ENCODE assay signal across 10 mouse cellular contexts in the genomic region with DNA sequence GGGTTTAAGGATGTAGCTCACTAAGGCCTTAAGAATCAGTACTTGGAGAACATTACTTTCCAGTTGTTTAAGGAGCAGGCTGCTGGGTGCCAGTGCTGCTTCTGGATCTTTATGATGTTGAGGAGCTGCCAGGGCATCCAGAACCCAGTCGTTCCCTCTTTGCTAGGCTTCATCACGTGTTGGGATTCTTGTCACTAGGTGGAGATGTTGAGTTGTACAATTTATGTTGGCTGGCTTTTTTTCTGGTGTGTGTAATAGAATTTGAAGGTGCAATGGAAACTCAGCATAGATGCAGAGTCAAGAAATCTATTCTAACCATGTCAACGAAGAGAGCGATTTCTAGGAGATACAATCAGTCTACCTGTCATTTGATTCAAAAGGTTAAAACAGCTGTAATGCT.
DNase-seq lines count a peak whose midpoint lies in the region; ATAC-seq and TF ChIP-seq lines count a peak whose summit lies in the region.
"Had no signal": no experiment of that assay in that cellular context is flagged by ENCODE, and none has a peak within 500 bp of the region (broad histone marks: within the 10 kb centered on the region; RNA-seq: fewer than 3 reads in every experiment).

No protein-coding gene starts in this region.

- H3K9me3 ChIP-seq in heart, postnatal 0 days (replicated peaks; ENCODE audit: control insufficient read depth, low read length): no peaks in the 10 kb centered on the region
- H3K9me3 ChIP-seq in MEL (replicated peaks; ENCODE audit: insufficient read depth, low read length): no peaks in the 10 kb centered on the region
- H3K9me3 ChIP-seq: neural tube, embryonic 13.5 days had no signal

- intact Hi-C loops in heart, postnatal 25 days (cut with DNase I): no loop called here
- intact Hi-C loops in left cerebral cortex, postnatal 4 days (cut with DNase I): no loop called here

- TF ChIP-seq POLR2A in MEL (IDR thresholded peaks at IDR 0.05; ENCODE audit: control insufficient read depth in 1 of 2, insufficient read depth in 1 of 2, low read depth in 1 of 2, low read length in 2 of 2, poor library complexity in 1 of 2): no peak

- ATAC-seq in heart, postnatal 0 days (ENCODE audit: insufficient read depth, low read depth): no peak

- TF ChIP-seq EP300 in heart, postnatal 0 days (IDR thresholded peaks at IDR 0.05; ENCODE audit: low read depth): no peak
- TF ChIP-seq EP300 in MEL (IDR thresholded peaks at IDR 0.05; ENCODE audit: low read depth in 1 of 2, low read length in 2 of 2): no peak

- H3K36me3 ChIP-seq in heart, postnatal 0 days (replicated peaks; ENCODE audit: control insufficient read depth, insufficient read depth, low read length): no peaks in the 10 kb centered on the region
- H3K36me3 ChIP-seq in MEL (ENCODE audit: control insufficient read depth in 1 of 2, insufficient read depth in 2 of 2, low read length in 2 of 2): no peaks in the 10 kb centered on the region
- H3K36me3 ChIP-seq: neural tube, embryonic 13.5 days had no signal

- H3K27ac ChIP-seq in heart, postnatal 0 days (ENCODE audit: low read depth): no peak overlapping the region
- H3K27ac ChIP-seq in MEL (ENCODE audit: control insufficient read depth, low read depth, low read length): no peak overlapping the region
- H3K27ac ChIP-seq: neural tube, embryonic 13.5 days had no signal

- H3K4me1 ChIP-seq in heart, postnatal 0 days (ENCODE audit: control insufficient read depth, insufficient read depth): no peaks in the 10 kb centered on the region
- no peaks in the 10 kb centered on the region for H3K4me1 ChIP-seq in MEL (ENCODE audit: control insufficient read depth in 1 of 2, insufficient read depth in 2 of 2, low read length in 2 of 2)

- no peak overlapping the region for H3K9ac ChIP-seq in heart, postnatal 0 days (replicated peaks; ENCODE audit: low read depth, low read length)
- H3K9ac ChIP-seq in MEL (ENCODE audit: control insufficient read depth, low read depth, low read length, poor library complexity, severe bottlenecking): no peak overlapping the region
- H3K9ac ChIP-seq: neural tube, embryonic 13.5 days had no signal

- no peak for DNase-seq in heart, postnatal 0 days (ENCODE audit: low spot score)
- no peak for DNase-seq in heart, postnatal 25 days (ENCODE audit: low spot score)
- DNase-seq in 416B (ENCODE audit: low read depth) (peak; percentile 31), MEL (ENCODE audit: low read depth, low spot score) (no peak)
- peak; percentile 1 to 2 for DNase-seq in kidney, postnatal 4 days
- DNase-seq in spleen, adult 12 weeks (ENCODE audit: low spot score): no peak
- no peak for DNase-seq in left cerebral cortex, postnatal 4 days
- DNase-seq: heart, postnatal 4 days; thymus, postnatal 14 days had no signal

- no peaks in the 10 kb centered on the region for H3K79me2 ChIP-seq in MEL (ENCODE audit: control insufficient read depth, insufficient read depth, low read length, poor library complexity)

- H3K27me3 ChIP-seq in heart, postnatal 0 days (ENCODE audit: control insufficient read depth, insufficient read depth, low read length): no peaks in the 10 kb centered on the region
- no peaks in the 10 kb centered on the region for H3K27me3 ChIP-seq in MEL (ENCODE audit: control insufficient read depth in 1 of 2, insufficient read depth in 2 of 2, low read length in 2 of 2)
- H3K27me3 ChIP-seq: neural tube, embryonic 13.5 days had no signal

- no peak overlapping the region for H3K4me3 ChIP-seq in heart, postnatal 0 days (ENCODE audit: low read depth, low read length)
- no peak overlapping the region for H3K4me3 ChIP-seq in MEL (ENCODE audit: control insufficient read depth in 1 of 2, insufficient read depth in 1 of 2, low read depth in 2 of 2, low read length in 2 of 2)
- H3K4me3 ChIP-seq: neural tube, embryonic 13.5 days had no signal

- 38% methylated on average over 4 of the region's 4 CpGs for WGBS in heart, postnatal 0 days

- no peak overlapping the region for H3K4me2 ChIP-seq in heart, postnatal 0 days (ENCODE audit: low read depth, low read length)
- H3K4me2 ChIP-seq: neural tube, embryonic 13.5 days had no signal

- peak; percentile 27 for TF ChIP-seq CTCF in heart, postnatal 0 days (IDR thresholded peaks at IDR 0.05; ENCODE audit: low read depth)
- TF ChIP-seq CTCF in MEL (IDR thresholded peaks at IDR 0.05 in 2 of 3, conservative IDR thresholded peaks at IDR 0.05 in 1 of 3; ENCODE audit: control insufficient read depth in 1 of 3, insufficient read depth in 1 of 3, low read depth in 2 of 3, low read length in 3 of 3, poor library complexity in 1 of 3, severe bottlenecking in 1 of 3): peak in 1 of 3 experiments; percentile 15; a peak in 1 of 6 replicates

- TF ChIP-seq RAD21 in MEL (IDR thresholded peaks at IDR 0.05; ENCODE audit: low read depth, low read length): peak; percentile 2; the same call in 1 of the 2 replicates

TF ChIP-seq in MEL, 35 proteins besides CTCF, POLR2A, EP300 and RAD21:
- TF ChIP-seq MAZ (IDR thresholded peaks at IDR 0.05; ENCODE audit: low read depth, low read length) (no peak), SMC3 (IDR thresholded peaks at IDR 0.05; ENCODE audit: low read depth, low read length) (peak; percentile 6; the same call in 1 of the 2 replicates)
TF ChIP-seq in MEL: peak in this region for 1.

Comparison
In these comparisons a context has a peak if more than half of its experiments do, and no peak if none do; other contexts are left out.
1. DNase-seq: peak in 416B (single experiment) and kidney, postnatal 4 days (2 of 2); none in heart, postnatal 0 days (single experiment), heart, postnatal 25 days (single experiment), MEL (single experiment), spleen, adult 12 weeks (single experiment) and left cerebral cortex, postnatal 4 days (single experiment).